ENCODE assay signal across 11 mouse cellular contexts in the genomic region with DNA sequence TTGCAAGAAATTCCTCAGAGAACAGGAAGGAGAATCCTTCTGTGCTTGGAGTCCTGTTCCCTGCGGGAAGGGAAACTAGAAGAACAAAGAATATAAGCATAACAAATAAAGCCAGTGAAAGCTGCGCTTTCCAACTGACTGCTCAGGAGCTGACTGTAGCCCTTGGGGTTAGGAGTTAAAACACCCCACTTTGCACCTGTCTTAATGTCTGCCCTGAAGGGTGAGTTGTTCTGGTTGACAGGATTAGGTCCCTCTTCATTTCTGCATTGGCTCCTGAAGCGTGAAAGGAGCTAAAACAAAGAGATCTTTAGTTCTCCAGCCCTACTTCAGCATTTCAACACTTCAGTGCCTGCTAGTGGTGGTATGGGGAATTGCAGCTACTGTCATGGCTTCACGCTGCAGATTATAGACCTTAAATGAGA. TPM values are rescaled to one million over a fixed set of nuclear protein-coding genes. Genes with fewer than 3 reads are reported as not detected.
A peak's percentile ranks its signal among the peaks of the same experiment; 100 is the strongest.
DNase-seq lines count a peak whose midpoint lies in the region; ATAC-seq lines count a peak whose summit lies in the region.
"Had no signal": no experiment of that assay in that cellular context is flagged by ENCODE, and none has a peak within 500 bp of the region (broad histone marks: within the 10 kb centered on the region; RNA-seq: fewer than 3 reads in every experiment).

No protein-coding gene starts in this region.

- no peak overlapping the region for H3K4me2 ChIP-seq in liver, embryonic 12.5 days
- H3K4me2 ChIP-seq in midbrain, embryonic 13.5 days (replicated peaks): no peak overlapping the region
- H3K4me2 ChIP-seq: heart, embryonic 15.5 days; neural tube, embryonic 12.5 days had no signal

- H3K9ac ChIP-seq in liver, embryonic 12.5 days: no peak overlapping the region
- H3K9ac ChIP-seq in midbrain, embryonic 13.5 days (replicated peaks): no peak overlapping the region
- H3K9ac ChIP-seq: heart, embryonic 15.5 days; neural tube, embryonic 12.5 days had no signal

- no peak overlapping the region for H3K27ac ChIP-seq in liver, embryonic 12.5 days
- H3K27ac ChIP-seq in midbrain, embryonic 13.5 days: 0 out of 2 replicates have a peak overlapping the region, but pooled peaks have one; percentile 16
- H3K27ac ChIP-seq: heart, embryonic 15.5 days; neural tube, embryonic 12.5 days had no signal

- H3K36me3 ChIP-seq in liver, embryonic 12.5 days: no peaks in the 10 kb centered on the region
- no peaks in the 10 kb centered on the region for H3K36me3 ChIP-seq in midbrain, embryonic 13.5 days
- H3K36me3 ChIP-seq: heart, embryonic 15.5 days; neural tube, embryonic 12.5 days had no signal

- no peaks in the 10 kb centered on the region for H3K4me1 ChIP-seq in liver, embryonic 12.5 days
- 0 out of 2 replicates have a peak, but pooled peaks cover 4% of the 10 kb centered on the region for H3K4me1 ChIP-seq in midbrain, embryonic 13.5 days (replicated peaks)
- H3K4me1 ChIP-seq: heart, embryonic 15.5 days had no signal

- H3K9me3 ChIP-seq in liver, embryonic 12.5 days (replicated peaks): no peaks in the 10 kb centered on the region
- no peaks in the 10 kb centered on the region for H3K9me3 ChIP-seq in midbrain, embryonic 13.5 days
- H3K9me3 ChIP-seq: heart, embryonic 15.5 days; neural tube, embryonic 12.5 days had no signal

- ATAC-seq in liver, embryonic 12.5 days: no peak
- ATAC-seq in midbrain, embryonic 13.5 days: no peak
- no peak for ATAC-seq in frontal cortex, adult (ENCODE audit: low TSS enrichment)

- no peak overlapping the region for H3K4me3 ChIP-seq in liver, embryonic 12.5 days
- H3K4me3 ChIP-seq in midbrain, embryonic 13.5 days (replicated peaks): no peak overlapping the region
- H3K4me3 ChIP-seq: heart, embryonic 15.5 days; neural tube, embryonic 12.5 days had no signal

- WGBS in liver, embryonic 12.5 days (ENCODE audit: insufficient replicate concordance): 37% methylated on average over 4 of the region's 4 CpGs
- 8% methylated on average over 4 of the region's 4 CpGs for WGBS in midbrain, embryonic 13.5 days

- peak; percentile 11 to 38 for DNase-seq in adrenal gland, adult 18-20 months (ENCODE audit: low spot score in 2 of 2)
- no peak for DNase-seq in adrenal gland, postnatal 4 days (ENCODE audit: low spot score in 2 of 2)
- DNase-seq in liver: peak; percentile 8
- peak; percentile 7 for DNase-seq in c-Kit-positive CD71-positive TER-119-negative erythroid progenitor cells, embryonic 14.5 days (ENCODE audit: low read depth)
- peak; percentile 47 for DNase-seq in kidney, adult 18-20 months

- no peaks in the 10 kb centered on the region for H3K27me3 ChIP-seq in liver, embryonic 12.5 days (replicated peaks)
- H3K27me3 ChIP-seq in midbrain, embryonic 13.5 days: no peaks in the 10 kb centered on the region
- H3K27me3 ChIP-seq: heart, embryonic 15.5 days; neural tube, embryonic 12.5 days had no signal

RNA-seq across cellular contexts. Expression of gene 4930583I09Rik, which starts 37.8 kb away (rescaled TPM):
- total RNA-seq in adrenal gland, adult 18-20 months (2021): not detected
- not detected for total RNA-seq in adrenal gland, postnatal 4 days (2021)
- not detected in 2 replicates for polyA plus RNA-seq in liver, embryonic 12.5 days (2016; fragmentation: Nextera tagmentation; extraction: Ambion mirVana)
- not detected in 2 replicates for polyA plus RNA-seq in midbrain, embryonic 13.5 days (2015; fragmentation: Nextera tagmentation; extraction: Ambion mirVana)
- polyA plus RNA-seq: C2C12; heart, embryonic 15.5 days; neural tube, embryonic 12.5 days had no signal

Comparison
In these comparisons a context has a peak if more than half of its experiments do, and no peak if none do; other contexts are left out.
1. DNase-seq: peak in adrenal gland, adult 18-20 months (2 of 2), liver (single experiment), c-Kit-positive CD71-positive TER-119-negative erythroid progenitor cells, embryonic 14.5 days (single experiment) and kidney, adult 18-20 months (single experiment); none in adrenal gland, postnatal 4 days (0 of 2).